Mouse (Mus musculus): Measurements from ENCODE around the gene Smco3. TPM values are rescaled to one million over a fixed set of nuclear protein-coding genes. Genes with fewer than 3 reads are reported as not detected.

Gene Smco3
- polyA plus RNA-seq, 1 experiment = not detected

GRCm38 (mm10) chr6:136857873-136858260 lies 22.6 kb upstream of the Smco3 start:
- H3K4me3 ChIP-seq (ENCODE audit: low read depth, low read length) = no peak overlapping the region
- no peaks in the 10 kb centered on the region for H3K27me3 ChIP-seq (ENCODE audit: control insufficient read depth, insufficient read depth, low read length, poor library complexity, severe bottlenecking)
- H3K36me3 ChIP-seq (ENCODE audit: control insufficient read depth, insufficient read depth, low read length, poor library complexity, severe bottlenecking) = no peaks in the 10 kb centered on the region
- H3K9ac ChIP-seq (ENCODE audit: low read depth, poor library complexity, severe bottlenecking) = no peak overlapping the region
- H3K4me1 ChIP-seq (ENCODE audit: control insufficient read depth, insufficient read depth, low read length) = no peaks in the 10 kb centered on the region
- H3K9me3 ChIP-seq (replicated peaks; ENCODE audit: control insufficient read depth, insufficient read depth, low read length, poor library complexity, severe bottlenecking) = no peaks in the 10 kb centered on the region
- TF ChIP-seq EP300 (IDR thresholded peaks at IDR 0.05; ENCODE audit: insufficient read depth, low read depth, low read length) (no peak), POLR2A (IDR thresholded peaks at IDR 0.05; ENCODE audit: insufficient read depth, low read length) (no peak), CTCF (IDR thresholded peaks at IDR 0.05; ENCODE audit: low read depth, low read length) (no peak)
- H3K27ac ChIP-seq (ENCODE audit: insufficient read depth, low read length) = no peak overlapping the region

GRCm38 (mm10) chr6:136857186-136857872 lies 22.1 kb upstream of the Smco3 start, which contains the start of gene Art4:
Gene Art4, minus strand, starts transcription at chr6:136857733.
- H3K4me3 ChIP-seq (ENCODE audit: low read depth, low read length) = no peak within 1 kb of the TSS
- H3K9ac ChIP-seq (ENCODE audit: low read depth, poor library complexity, severe bottlenecking) = no peak within 1 kb of the TSS
- TF ChIP-seq CTCF (IDR thresholded peaks at IDR 0.05; ENCODE audit: low read depth, low read length) = no peak
- no peak for TF ChIP-seq EP300 (IDR thresholded peaks at IDR 0.05; ENCODE audit: insufficient read depth, low read depth, low read length)
- no peak within 1 kb of the TSS for H3K27ac ChIP-seq (ENCODE audit: insufficient read depth, low read length)
- H3K27me3 ChIP-seq (ENCODE audit: control insufficient read depth, insufficient read depth, low read length, poor library complexity, severe bottlenecking) = no peaks in the 10 kb centered on the region
- H3K36me3 ChIP-seq (ENCODE audit: control insufficient read depth, insufficient read depth, low read length, poor library complexity, severe bottlenecking) = no peaks in the 10 kb centered on the region
- H3K9me3 ChIP-seq (replicated peaks; ENCODE audit: control insufficient read depth, insufficient read depth, low read length, poor library complexity, severe bottlenecking) = no peaks in the 10 kb centered on the region
- H3K4me1 ChIP-seq (ENCODE audit: control insufficient read depth, insufficient read depth, low read length) = no peaks in the 10 kb centered on the region

- no peaks in the 10 kb centered on the region for H3K4me1 ChIP-seq (ENCODE audit: control insufficient read depth, insufficient read depth, low read length)
- H3K4me3 ChIP-seq (ENCODE audit: low read depth, low read length) = no peak overlapping the region
- no peak overlapping the region for H3K9ac ChIP-seq (ENCODE audit: low read depth, poor library complexity, severe bottlenecking)
- H3K27me3 ChIP-seq (ENCODE audit: control insufficient read depth, insufficient read depth, low read length, poor library complexity, severe bottlenecking) = no peaks in the 10 kb centered on the region
- H3K27ac ChIP-seq (ENCODE audit: insufficient read depth, low read length) = no peak overlapping the region
- H3K9me3 ChIP-seq (replicated peaks; ENCODE audit: control insufficient read depth, insufficient read depth, low read length, poor library complexity, severe bottlenecking) = no peaks in the 10 kb centered on the region
- TF ChIP-seq EP300 (IDR thresholded peaks at IDR 0.05; ENCODE audit: insufficient read depth, low read depth, low read length) (no peak), POLR2A (IDR thresholded peaks at IDR 0.05; ENCODE audit: insufficient read depth, low read length) (no peak), CTCF (IDR thresholded peaks at IDR 0.05; ENCODE audit: low read depth, low read length) (no peak)
- no peaks in the 10 kb centered on the region for H3K36me3 ChIP-seq (ENCODE audit: control insufficient read depth, insufficient read depth, low read length, poor library complexity, severe bottlenecking)
Observed at GRCm38 (mm10) chr6:136856071-136856636, 20.9 kb upstream of the Smco3 start.

DNA sequence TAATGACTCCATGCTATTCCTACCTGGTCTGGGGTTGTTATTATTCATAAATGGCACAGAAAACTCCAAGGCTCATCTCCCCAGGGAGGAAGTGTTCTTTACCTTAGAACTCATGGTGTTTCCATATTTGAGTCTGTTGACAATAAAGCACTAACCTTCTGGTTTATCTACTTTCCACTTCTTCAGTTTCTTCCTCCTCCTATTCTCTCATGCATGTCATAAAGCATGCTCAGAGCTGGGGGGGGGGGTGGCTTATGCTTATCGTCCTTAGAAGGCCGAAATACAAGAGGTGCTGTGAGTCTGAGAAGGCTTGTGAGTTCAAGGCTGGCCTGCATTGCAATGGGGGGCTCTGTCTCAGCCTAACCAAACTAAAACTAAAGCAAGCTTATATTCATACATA lies 19.9 kb upstream of the Smco3 start:
- Histone ChIP-seq H3K9me3 (replicated peaks; ENCODE audit: control insufficient read depth, insufficient read depth, low read length, poor library complexity, severe bottlenecking) (no peaks in the 10 kb centered on the region), H3K27me3 (ENCODE audit: control insufficient read depth, insufficient read depth, low read length, poor library complexity, severe bottlenecking) (no peaks in the 10 kb centered on the region), H3K4me1 (ENCODE audit: control insufficient read depth, insufficient read depth, low read length) (no peaks in the 10 kb centered on the region), H3K36me3 (ENCODE audit: control insufficient read depth, insufficient read depth, low read length, poor library complexity, severe bottlenecking) (no peaks in the 10 kb centered on the region), H3K27ac (ENCODE audit: insufficient read depth, low read length) (no peak overlapping the region), H3K4me3 (ENCODE audit: low read depth, low read length) (no peak overlapping the region), H3K9ac (ENCODE audit: low read depth, poor library complexity, severe bottlenecking) (no peak overlapping the region)
- TF ChIP-seq EP300 (IDR thresholded peaks at IDR 0.05; ENCODE audit: insufficient read depth, low read depth, low read length) (no peak), CTCF (IDR thresholded peaks at IDR 0.05; ENCODE audit: low read depth, low read length) (no peak), POLR2A (IDR thresholded peaks at IDR 0.05; ENCODE audit: insufficient read depth, low read length) (no peak)

GRCm38 (mm10) chr6:136854361-136854781 lies 19.1 kb upstream of the Smco3 start:
- Histone ChIP-seq H3K9ac (ENCODE audit: low read depth, poor library complexity, severe bottlenecking) (no peak overlapping the region), H3K4me1 (ENCODE audit: control insufficient read depth, insufficient read depth, low read length) (no peaks in the 10 kb centered on the region), H3K36me3 (ENCODE audit: control insufficient read depth, insufficient read depth, low read length, poor library complexity, severe bottlenecking) (no peaks in the 10 kb centered on the region), H3K27me3 (ENCODE audit: control insufficient read depth, insufficient read depth, low read length, poor library complexity, severe bottlenecking) (no peaks in the 10 kb centered on the region), H3K9me3 (replicated peaks; ENCODE audit: control insufficient read depth, insufficient read depth, low read length, poor library complexity, severe bottlenecking) (no peaks in the 10 kb centered on the region), H3K27ac (ENCODE audit: insufficient read depth, low read length) (no peak overlapping the region), H3K4me3 (ENCODE audit: low read depth, low read length) (no peak overlapping the region)
- TF ChIP-seq CTCF (IDR thresholded peaks at IDR 0.05; ENCODE audit: low read depth, low read length) = no peak

DNA sequence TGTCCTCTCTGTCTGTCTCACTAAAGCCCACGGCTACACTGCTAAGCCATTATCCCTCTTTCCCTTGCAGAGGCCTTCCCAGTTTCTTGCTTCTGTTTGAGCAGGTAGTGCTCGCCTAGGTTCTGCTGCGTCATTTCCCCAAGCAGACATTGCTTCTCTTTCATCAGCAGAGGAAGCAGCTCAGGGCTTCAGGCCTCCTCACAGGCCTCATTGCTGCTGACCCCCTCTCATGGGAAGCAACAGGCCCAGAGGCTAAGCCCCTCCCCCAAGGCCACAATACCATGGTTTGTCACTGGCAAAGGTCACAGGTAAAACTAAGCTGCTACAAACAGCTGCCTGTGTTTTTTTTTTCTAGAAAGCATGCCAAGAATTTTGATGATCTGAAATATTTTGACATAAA lies 17.5 kb upstream of the Smco3 start:
- Histone ChIP-seq H3K9ac (ENCODE audit: low read depth, poor library complexity, severe bottlenecking) (no peak overlapping the region), H3K9me3 (replicated peaks; ENCODE audit: control insufficient read depth, insufficient read depth, low read length, poor library complexity, severe bottlenecking) (no peaks in the 10 kb centered on the region), H3K27me3 (ENCODE audit: control insufficient read depth, insufficient read depth, low read length, poor library complexity, severe bottlenecking) (no peaks in the 10 kb centered on the region), H3K4me3 (ENCODE audit: low read depth, low read length) (no peak overlapping the region), H3K36me3 (ENCODE audit: control insufficient read depth, insufficient read depth, low read length, poor library complexity, severe bottlenecking) (no peaks in the 10 kb centered on the region), H3K4me1 (ENCODE audit: control insufficient read depth, insufficient read depth, low read length) (no peaks in the 10 kb centered on the region), H3K27ac (ENCODE audit: insufficient read depth, low read length) (no peak overlapping the region)
- TF ChIP-seq POLR2A (IDR thresholded peaks at IDR 0.05; ENCODE audit: insufficient read depth, low read length) (no peak), EP300 (IDR thresholded peaks at IDR 0.05; ENCODE audit: insufficient read depth, low read depth, low read length) (no peak), CTCF (IDR thresholded peaks at IDR 0.05; ENCODE audit: low read depth, low read length) (no peak)
